Comparison of ENCODE assay signal across 8 mouse cellular contexts in the genomic region with DNA sequence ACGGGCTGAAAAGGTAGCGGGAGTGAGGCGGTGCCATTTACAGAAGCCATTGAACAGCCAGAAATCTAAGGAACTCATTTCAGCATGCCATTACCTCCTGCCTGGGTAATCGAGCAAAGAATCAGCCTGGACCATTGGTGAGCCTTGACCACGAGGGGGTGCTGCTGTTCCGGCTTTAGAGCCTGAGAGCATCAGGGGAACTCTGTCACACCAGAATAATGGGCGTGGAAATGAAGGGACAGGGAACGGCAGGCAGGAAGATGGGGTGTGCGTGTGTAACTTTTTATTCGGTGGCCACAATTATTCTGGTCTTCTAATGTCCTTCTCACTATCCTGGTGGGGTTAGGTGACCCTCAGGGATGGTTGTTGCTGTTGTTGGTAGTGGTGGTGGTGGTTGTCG. TPM values are rescaled to one million over a fixed set of nuclear protein-coding genes. Genes with fewer than 3 reads are reported as not detected.
DNase-seq lines count a peak whose midpoint lies in the region; ATAC-seq lines count a peak whose summit lies in the region.

No protein-coding gene starts in this region.

- H3K4me1 ChIP-seq in hindbrain, embryonic 15.5 days (replicated peaks) = peaks cover 22% of the 10 kb centered on the region
- peaks cover 8% of the 10 kb centered on the region; the same call in 1 of the 2 replicates for H3K4me1 ChIP-seq in megakaryocyte, embryonic 14.5 days

- WGBS in hindbrain, embryonic 15.5 days = 7% methylated on average over 11 of the region's 11 CpGs

- H3K27me3 ChIP-seq in hindbrain, embryonic 15.5 days = 0 out of 2 replicates have a peak, but pooled peaks cover 5% of the 10 kb centered on the region
- peaks cover 27% of the 10 kb centered on the region for H3K27me3 ChIP-seq in megakaryocyte, embryonic 14.5 days (replicated peaks)

- H3K9ac ChIP-seq in hindbrain, embryonic 15.5 days = no peak overlapping the region

- peak; percentile 88 for ATAC-seq in hindbrain, embryonic 15.5 days (ENCODE audit: low FRiP score, low read depth)

- H3K36me3 ChIP-seq in hindbrain, embryonic 15.5 days = no peaks in the 10 kb centered on the region
- H3K36me3 ChIP-seq in megakaryocyte, embryonic 14.5 days (replicated peaks; ENCODE audit: low read length) = no peaks in the 10 kb centered on the region

- peak overlapping the region; percentile 26 for H3K4me3 ChIP-seq in hindbrain, embryonic 15.5 days
- H3K4me3 ChIP-seq in megakaryocyte, embryonic 14.5 days (replicated peaks) = peak overlapping the region; percentile 42

- no peaks in the 10 kb centered on the region for H3K9me3 ChIP-seq in hindbrain, embryonic 15.5 days
- H3K9me3 ChIP-seq in megakaryocyte, embryonic 14.5 days = peaks cover 15% of the 10 kb centered on the region

- no peak overlapping the region for H3K27ac ChIP-seq in hindbrain, embryonic 15.5 days (replicated peaks)

- H3K4me2 ChIP-seq in hindbrain, embryonic 15.5 days = peak overlapping the region; percentile 51

- DNase-seq in NIH3T3 (ENCODE audit: low read depth) = peak; percentile 81
- peak; percentile 97 to 98 for DNase-seq in cerebellum, postnatal 10 days
- peak; percentile 89 to 92 for DNase-seq in frontal cortex, postnatal 36 days (ENCODE audit: low spot score in 2 of 2)
- DNase-seq in layer of hippocampus, postnatal 36 days = peak; percentile 88 to 91
- peak; percentile 92 to 94 for DNase-seq in right cerebral cortex, postnatal 10 days (ENCODE audit: low spot score in 2 of 2)
- DNase-seq in urinary bladder, postnatal 14 days (ENCODE audit: low spot score) = peak; percentile 88

RNA-seq across cellular contexts. Expression of gene Gja8, which starts 12.9 kb away (rescaled TPM):
- 0.03 TPM in 1 of 2 replicates, not detected in the other for polyA plus RNA-seq in hindbrain, embryonic 15.5 days (2015; fragmentation: Nextera tagmentation; extraction: Ambion mirVana)
- total RNA-seq in layer of hippocampus, postnatal 36 days (2021) = not detected
- not detected in 2 replicates for polyA plus RNA-seq in megakaryocyte, embryonic 14.5 days (2012; ENCODE audit: insufficient read depth, low replicate concordance)

RNA-seq across cellular contexts. Expression of gene Gpr89, which starts 33.6 kb away (rescaled TPM):
- 38.5 and 41.6 TPM in 2 replicates for polyA plus RNA-seq in hindbrain, embryonic 15.5 days (2015; fragmentation: Nextera tagmentation; extraction: Ambion mirVana)
- total RNA-seq in layer of hippocampus, postnatal 36 days (2021) = 10 to 100 TPM; 41.5 to 42.6 TPM
- polyA plus RNA-seq in megakaryocyte, embryonic 14.5 days (2012; ENCODE audit: insufficient read depth, low replicate concordance) = 0.97 and 1.8 TPM in 2 replicates

RNA-seq across cellular contexts. Expression of gene Gja5, which starts 34.2 kb away (rescaled TPM):
- 3.1 and 3.3 TPM in 2 replicates for polyA plus RNA-seq in hindbrain, embryonic 15.5 days (2015; fragmentation: Nextera tagmentation; extraction: Ambion mirVana)
- total RNA-seq in layer of hippocampus, postnatal 36 days (2021) = under 1 TPM; 0.71 to 0.75 TPM
- polyA plus RNA-seq in megakaryocyte, embryonic 14.5 days (2012; ENCODE audit: insufficient read depth, low replicate concordance) = not detected in 2 replicates

Comparison
In these comparisons a context has a peak if more than half of its experiments do, and no peak if none do; other contexts are left out.
1. RNA of gene Gpr89, which starts 33.6 kb away (polyA plus RNA-seq): 38.5 to 41.6 TPM in hindbrain, embryonic 15.5 days; 0.97 to 1.8 TPM in megakaryocyte, embryonic 14.5 days; every median in the first group is over 10 times any median in the second.
2. Peak in every context shown above with its lines, with median percentiles within 50 percentile points of each other: DNase-seq.